Mouse (Mus musculus): ENCODE measurements at regions not wholly inside any gene's neighbourhood (a gene's known extent, or its start where the extent isn't known, plus 50 kb on each side); places are given as distances from the start of the nearest gene placed in this dataset.

DNA sequence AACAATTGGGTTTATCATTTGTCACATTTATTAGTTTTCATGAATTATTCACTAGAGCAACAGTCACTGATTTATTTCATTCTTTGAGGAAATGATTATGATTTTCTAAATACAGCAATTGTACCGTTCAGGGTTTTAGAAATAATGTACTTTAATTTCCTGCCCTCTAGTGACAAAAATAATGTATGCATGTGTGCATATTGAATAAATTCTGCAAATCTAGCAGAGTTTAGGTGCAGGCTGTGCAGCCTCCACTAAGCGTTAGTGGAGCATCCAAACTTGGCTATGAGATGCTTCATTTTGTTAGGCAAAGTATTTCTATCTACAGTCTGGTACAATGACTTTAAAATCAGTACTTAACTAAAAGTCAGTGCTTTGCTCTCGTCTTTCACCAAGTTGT lies 642.1 kb upstream of the A830018L16Rik start:
- H3K27me3 ChIP-seq (ENCODE audit: control insufficient read depth, insufficient read depth, low read length), result no peaks in the 10 kb centered on the region
- no peak for DNase-seq

DNA sequence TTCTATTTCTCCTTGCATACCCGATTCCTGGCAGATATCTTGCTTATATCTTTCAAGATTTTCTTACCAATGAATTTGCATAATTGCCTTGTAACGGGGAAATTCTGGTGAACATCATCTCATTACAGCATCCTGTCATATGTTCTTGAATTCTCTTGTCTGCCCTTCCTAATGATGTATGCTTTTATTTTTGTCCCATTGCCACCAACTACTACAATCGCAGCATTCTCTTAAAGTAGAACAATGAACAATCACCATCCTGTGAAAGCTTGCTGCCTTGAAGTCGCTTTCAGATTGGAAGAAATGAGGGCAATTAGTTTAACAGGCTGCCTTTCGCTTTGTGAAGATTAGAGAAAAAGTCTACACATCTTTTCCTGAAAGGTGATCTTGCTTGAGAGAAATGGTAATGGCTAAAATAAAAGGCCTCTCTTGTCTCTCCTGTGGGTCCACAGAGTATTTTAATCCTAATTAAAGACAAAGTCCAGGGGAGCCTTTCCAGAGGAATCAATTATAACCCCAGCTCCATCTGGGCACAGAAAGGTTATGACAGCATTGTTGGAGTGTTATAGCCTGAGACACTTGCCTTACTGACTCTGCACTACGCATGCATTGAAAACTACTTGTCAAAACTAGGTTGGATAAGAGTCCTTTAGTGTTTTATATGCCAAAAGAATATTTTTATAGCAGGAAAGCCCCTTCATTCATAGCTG lies 619.7 kb upstream of the A830018L16Rik start:
- no peak for DNase-seq
- no peak overlapping the region for H3K4me3 ChIP-seq (replicated peaks; ENCODE audit: insufficient read depth, low read depth, low read length)
- no peaks in the 10 kb centered on the region for H3K27me3 ChIP-seq (ENCODE audit: control insufficient read depth, insufficient read depth, low read length)
- no peaks in the 10 kb centered on the region for H3K4me1 ChIP-seq (ENCODE audit: control insufficient read depth, insufficient read depth, low read length)
- no peak overlapping the region for H3K27ac ChIP-seq (ENCODE audit: insufficient read depth, low read length)
- TF ChIP-seq CTCF (IDR thresholded peaks at IDR 0.05; ENCODE audit: borderline replicate concordance, insufficient read depth, low read depth, low read length) (no peak), POLR2A (IDR thresholded peaks at IDR 0.05; ENCODE audit: borderline replicate concordance, insufficient read depth, low read length) (no peak)
- 73% methylated on average over 6 of the region's 6 CpGs for WGBS

More for the DNA sequence above, 642.1 kb upstream of the A830018L16Rik start:
- Histone ChIP-seq H3K4me3 (replicated peaks; ENCODE audit: insufficient read depth, low read depth, low read length) (no peak overlapping the region), H3K27ac (ENCODE audit: insufficient read depth, low read length) (no peak overlapping the region), H3K4me1 (ENCODE audit: control insufficient read depth, insufficient read depth, low read length) (no peaks in the 10 kb centered on the region)
- TF ChIP-seq CTCF (IDR thresholded peaks at IDR 0.05; ENCODE audit: borderline replicate concordance, insufficient read depth, low read depth, low read length) (no peak), POLR2A (IDR thresholded peaks at IDR 0.05; ENCODE audit: borderline replicate concordance, insufficient read depth, low read length) (no peak)
- WGBS, result 56% methylated on average over 3 of the region's 3 CpGs

DNA sequence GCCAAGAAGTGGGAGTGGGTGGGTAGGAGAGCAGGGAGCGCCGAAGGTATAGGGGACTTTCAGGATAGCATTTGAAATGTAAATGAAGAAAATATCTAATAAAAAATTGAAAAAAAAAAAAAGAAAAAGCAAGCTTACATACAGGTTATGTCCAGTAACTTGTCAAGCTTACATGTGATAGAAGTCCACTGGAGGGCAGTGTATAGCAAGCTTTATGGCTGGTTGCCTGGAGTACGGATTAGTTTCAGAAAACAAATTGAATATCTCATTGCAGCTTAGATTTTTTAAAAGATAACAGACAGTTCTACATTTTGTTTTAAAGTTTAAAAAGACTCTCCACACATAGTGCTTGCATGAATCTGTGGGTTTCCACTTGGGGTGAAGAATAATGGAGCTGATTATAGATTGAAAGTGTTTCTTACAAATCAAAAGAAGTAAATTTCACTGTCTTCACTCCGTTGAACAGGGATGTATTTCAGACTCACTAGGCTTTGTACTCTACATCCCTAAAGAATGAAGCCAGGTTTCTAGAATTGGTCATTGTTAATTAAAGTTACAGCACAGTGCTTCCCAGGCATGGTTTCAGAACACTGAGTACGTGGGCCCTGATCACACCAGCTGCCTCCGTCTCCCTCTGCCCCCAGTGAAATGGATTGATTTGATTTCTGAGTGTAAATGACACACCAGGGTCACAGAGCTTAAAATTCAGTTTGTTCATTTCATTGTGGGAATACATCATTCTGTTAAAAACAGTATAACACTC lies 578.1 kb upstream of the A830018L16Rik start:
- H3K4me3 ChIP-seq (replicated peaks; ENCODE audit: insufficient read depth, low read depth, low read length), result no peak overlapping the region
- TF ChIP-seq POLR2A (IDR thresholded peaks at IDR 0.05; ENCODE audit: borderline replicate concordance, insufficient read depth, low read length) (no peak), CTCF (IDR thresholded peaks at IDR 0.05; ENCODE audit: borderline replicate concordance, insufficient read depth, low read depth, low read length) (peak; percentile 37; the same call in 1 of the 2 replicates)
- H3K4me1 ChIP-seq (ENCODE audit: control insufficient read depth, insufficient read depth, low read length), result no peaks in the 10 kb centered on the region
- WGBS, result 52% methylated on average over 6 of the region's 6 CpGs
- no peak overlapping the region for H3K27ac ChIP-seq (ENCODE audit: insufficient read depth, low read length)
- DNase-seq, result peak in 1 of 2 experiments; percentile 11
- H3K27me3 ChIP-seq (ENCODE audit: control insufficient read depth, insufficient read depth, low read length), result no peaks in the 10 kb centered on the region

DNA sequence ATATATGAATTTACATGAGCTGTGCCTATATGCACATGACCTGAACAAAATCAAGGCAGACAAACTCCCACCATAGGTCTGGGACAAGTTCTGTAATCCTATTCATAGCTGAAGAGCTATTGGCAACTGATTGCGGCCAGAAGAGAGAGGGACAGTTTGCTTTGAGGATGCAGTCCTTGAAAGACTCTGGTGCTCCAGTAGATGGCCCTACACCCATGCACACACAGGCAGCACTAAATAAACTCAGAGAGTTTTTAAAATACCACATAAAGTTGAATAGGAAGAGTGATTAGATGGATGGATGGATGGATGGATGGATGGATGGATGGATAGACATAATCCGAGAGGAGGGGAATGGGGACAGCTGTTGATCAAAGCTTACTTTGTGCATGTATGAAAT lies 576.7 kb upstream of the A830018L16Rik start:
- TF ChIP-seq CTCF (IDR thresholded peaks at IDR 0.05; ENCODE audit: borderline replicate concordance, insufficient read depth, low read depth, low read length) (0 out of 2 replicates have a peak, but pooled peaks have one; percentile 14), POLR2A (IDR thresholded peaks at IDR 0.05; ENCODE audit: borderline replicate concordance, insufficient read depth, low read length) (no peak)
- no peaks in the 10 kb centered on the region for H3K27me3 ChIP-seq (ENCODE audit: control insufficient read depth, insufficient read depth, low read length)
- no peak for DNase-seq
- H3K4me1 ChIP-seq (ENCODE audit: control insufficient read depth, insufficient read depth, low read length), result no peaks in the 10 kb centered on the region
- H3K4me3 ChIP-seq (replicated peaks; ENCODE audit: insufficient read depth, low read depth, low read length), result no peak overlapping the region
- WGBS, result 71% methylated on average over 2 of the region's 2 CpGs
- no peak overlapping the region for H3K27ac ChIP-seq (ENCODE audit: insufficient read depth, low read length)

DNA sequence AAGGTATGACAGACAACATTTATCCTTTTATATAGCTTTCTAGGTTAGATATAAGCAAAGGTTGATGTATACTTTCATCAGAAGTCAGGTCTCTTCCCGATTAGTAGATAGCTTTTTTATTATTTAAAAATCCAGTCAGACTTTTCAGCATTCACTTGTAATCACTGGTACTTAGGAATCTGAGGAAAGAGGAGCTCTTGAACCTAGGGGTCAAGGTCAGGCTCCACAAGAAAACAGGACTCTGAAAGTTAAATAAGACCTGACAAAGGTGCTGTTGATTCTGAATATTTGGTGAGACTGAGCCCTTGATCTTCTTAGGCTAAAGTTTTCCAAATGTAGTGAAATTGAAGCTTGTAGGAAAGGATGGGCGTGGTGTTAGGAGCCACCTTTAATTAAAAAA lies 561.0 kb upstream of the A830018L16Rik start:
- no peak for TF ChIP-seq CTCF (IDR thresholded peaks at IDR 0.05; ENCODE audit: borderline replicate concordance, insufficient read depth, low read depth, low read length)
- TF ChIP-seq POLR2A (IDR thresholded peaks at IDR 0.05; ENCODE audit: borderline replicate concordance, insufficient read depth, low read length), result no peak
- WGBS, result 90% methylated on average over 2 of the region's 2 CpGs
- DNase-seq, result no peak
- Histone ChIP-seq H3K27ac (ENCODE audit: insufficient read depth, low read length) (no peak overlapping the region), H3K27me3 (ENCODE audit: control insufficient read depth, insufficient read depth, low read length) (no peaks in the 10 kb centered on the region), H3K4me3 (replicated peaks; ENCODE audit: insufficient read depth, low read depth, low read length) (no peak overlapping the region), H3K4me1 (ENCODE audit: control insufficient read depth, insufficient read depth, low read length) (no peaks in the 10 kb centered on the region)

DNA sequence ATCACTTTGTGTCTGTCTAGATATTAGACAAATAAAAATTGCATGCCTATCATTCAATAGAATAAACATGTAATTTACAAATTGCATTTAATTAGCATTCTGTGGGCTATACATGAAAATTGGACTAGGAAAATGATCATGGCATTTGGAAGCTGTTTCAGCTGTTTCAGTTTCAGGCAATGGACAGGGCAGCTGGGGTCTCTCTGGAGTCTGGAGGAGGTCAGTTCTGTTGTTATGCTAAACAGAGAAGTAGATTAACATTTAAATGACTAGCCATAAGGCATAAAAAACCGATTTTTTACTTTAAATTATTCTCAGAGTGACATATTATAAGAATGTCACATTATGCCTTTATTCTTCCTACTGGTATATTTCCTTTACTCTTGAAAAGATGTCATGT lies 559.4 kb upstream of the A830018L16Rik start:
- no peak for DNase-seq
- TF ChIP-seq POLR2A (IDR thresholded peaks at IDR 0.05; ENCODE audit: borderline replicate concordance, insufficient read depth, low read length), result no peak
- TF ChIP-seq CTCF (IDR thresholded peaks at IDR 0.05; ENCODE audit: borderline replicate concordance, insufficient read depth, low read depth, low read length), result no peak
- no peak overlapping the region for H3K4me3 ChIP-seq (replicated peaks; ENCODE audit: insufficient read depth, low read depth, low read length)
- no peak overlapping the region for H3K27ac ChIP-seq (ENCODE audit: insufficient read depth, low read length)
- no peaks in the 10 kb centered on the region for H3K27me3 ChIP-seq (ENCODE audit: control insufficient read depth, insufficient read depth, low read length)
- no peaks in the 10 kb centered on the region for H3K4me1 ChIP-seq (ENCODE audit: control insufficient read depth, insufficient read depth, low read length)
- WGBS, result 23% methylated on average over 1 of the region's 1 CpGs

DNA sequence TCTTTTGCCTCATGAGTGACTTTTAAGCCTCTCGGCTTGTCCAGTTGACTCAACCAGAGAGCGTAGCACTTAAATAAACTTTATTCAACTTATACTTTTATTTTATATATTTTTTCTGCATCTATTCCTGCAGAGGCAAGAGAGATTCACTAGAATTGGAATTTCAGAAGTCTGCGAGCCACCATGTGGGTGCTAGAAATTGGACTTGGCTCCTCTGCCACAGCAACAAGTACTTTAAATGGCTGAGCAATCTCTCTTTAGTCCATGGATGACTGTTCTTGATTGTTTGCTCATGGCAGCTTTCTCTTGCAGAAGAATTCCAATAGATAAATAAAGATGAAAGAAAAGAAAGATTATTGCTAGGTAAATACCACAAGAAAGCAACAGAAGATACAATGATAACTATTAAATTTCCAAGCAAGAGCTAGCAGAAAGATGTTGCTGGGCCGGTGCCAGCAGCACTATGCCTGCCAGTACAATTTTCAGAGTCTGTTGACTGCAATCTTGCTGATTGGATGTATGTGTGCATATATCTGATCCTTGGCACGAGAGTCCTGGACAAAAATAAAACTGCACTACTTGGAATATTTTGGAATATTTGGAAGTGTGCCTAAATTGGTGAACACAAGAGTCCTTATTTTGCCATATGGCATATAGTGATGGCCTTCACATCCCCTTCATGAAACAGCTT lies 542.6 kb upstream of the A830018L16Rik start:
- TF ChIP-seq CTCF (IDR thresholded peaks at IDR 0.05; ENCODE audit: borderline replicate concordance, insufficient read depth, low read depth, low read length) (no peak), POLR2A (IDR thresholded peaks at IDR 0.05; ENCODE audit: borderline replicate concordance, insufficient read depth, low read length) (no peak)
- 54% methylated on average over 5 of the region's 5 CpGs for WGBS
- no peaks in the 10 kb centered on the region for H3K4me1 ChIP-seq (ENCODE audit: control insufficient read depth, insufficient read depth, low read length)
- no peak overlapping the region for H3K4me3 ChIP-seq (replicated peaks; ENCODE audit: insufficient read depth, low read depth, low read length)
- peak; percentile 8 to 9 for DNase-seq
- H3K27ac ChIP-seq (ENCODE audit: insufficient read depth, low read length), result no peak overlapping the region
- H3K27me3 ChIP-seq (ENCODE audit: control insufficient read depth, insufficient read depth, low read length), result no peaks in the 10 kb centered on the region
